Mouse (Mus musculus) MEL (cell line): ENCODE measurements around the gene Zfp575. TPM values are rescaled to one million over a fixed set of nuclear protein-coding genes. Genes with fewer than 3 reads are reported as not detected.

ENCODE experiments used
- DNase-seq: peaks from one replicate; pipeline ENCODE4 v3.0.0; 2011; ENCODE audit warnings: low read depth, low spot score
- H3K27ac ChIP-seq: 2 replicates; pipeline ENCODE4 v1.5.1; 2012; ENCODE audit warnings: low read depth, mild to moderate bottlenecking, control low read depth, low read length, moderate library complexity; ENCODE audit not compliant: control insufficient read depth
- H3K27me3 ChIP-seq, 2 experiments: fragments of 150-350 bp in 1 of 2; sonication (generic) in 1 of 2; 2 replicates each; pipeline ENCODE4 v1.6.1; 2012; ENCODE audit warnings: low read length in 2 of 2, mild to moderate bottlenecking in 2 of 2, improper control_type of control experiment in 1 of 2, moderate library complexity in 1 of 2; ENCODE audit not compliant: insufficient read depth in 2 of 2, control insufficient read depth in 1 of 2
- H3K36me3 ChIP-seq, 2 experiments: 2 replicates each; pipeline ENCODE4 v1.6.1; 2012 to 2014; ENCODE audit warnings: low read length in 2 of 2, improper control_type of control experiment in 1 of 2, inconsistent platforms in 1 of 2, mild to moderate bottlenecking in 1 of 2; ENCODE audit not compliant: insufficient read depth in 2 of 2, control insufficient read depth in 1 of 2
- H3K4me1 ChIP-seq, 2 experiments: fragments of 150-350 bp in 1 of 2; sonication (generic) in 1 of 2; 2 replicates each; pipeline ENCODE4 v1.6.1; 2012; ENCODE audit warnings: low read length in 2 of 2, improper control_type of control experiment in 1 of 2, mild to moderate bottlenecking in 1 of 2; ENCODE audit not compliant: insufficient read depth in 2 of 2, control insufficient read depth in 1 of 2
- H3K4me3 ChIP-seq, 2 experiments: fragments of 150-350 bp in 1 of 2; sonication (generic) in 1 of 2; 2 replicates each; pipeline ENCODE4 v1.5.1; 2012; ENCODE audit warnings: low read depth in 2 of 2, low read length in 2 of 2, mild to moderate bottlenecking in 2 of 2, moderate library complexity in 2 of 2, control low read depth in 1 of 2, improper control_type of control experiment in 1 of 2; ENCODE audit not compliant: control insufficient read depth in 1 of 2, insufficient read depth in 1 of 2
- H3K79me2 ChIP-seq: 2 replicates; pipeline ENCODE4 v1.6.1; 2012; ENCODE audit warnings: mild to moderate bottlenecking, low read length, moderate library complexity; ENCODE audit not compliant: control insufficient read depth, poor library complexity, insufficient read depth
- H3K9ac ChIP-seq: 2 replicates; pipeline ENCODE4 v1.6.1; 2012; ENCODE audit warnings: low read depth, mild to moderate bottlenecking, control low read depth, low read length, moderate library complexity; ENCODE audit not compliant: control insufficient read depth, poor library complexity, severe bottlenecking
- H3K9me3 ChIP-seq: fragments of 150-350 bp; sonication (generic); replicated peaks from 2 replicates; pipeline ENCODE4 v1.6.1; 2012; ENCODE audit warnings: mild to moderate bottlenecking, low read length, improper control_type of control experiment, moderate library complexity; ENCODE audit not compliant: insufficient read depth
- CHD1 ChIP-seq: IDR thresholded peaks from 2 replicates; pipeline ENCODE4 v1.6.1; 2012; ENCODE audit warnings: low read depth, mild to moderate bottlenecking, inconsistent platforms, low read length, improper control_type of control experiment
- CTCF ChIP-seq, 3 experiments: IDR thresholded peaks in 2 of 3; conservative IDR thresholded peaks in 1 of 3; 2 replicates each; pipeline ENCODE4 v1.5.1; 2011 to 2012; ENCODE audit warnings: low read length in 3 of 3, low read depth in 2 of 3, mild to moderate bottlenecking in 2 of 3, improper control_type of control experiment in 1 of 3, inconsistent platforms in 1 of 3, mixed read lengths in 1 of 3, moderate library complexity in 1 of 3; ENCODE audit not compliant: control insufficient read depth in 1 of 3, insufficient read depth in 1 of 3, poor library complexity in 1 of 3, severe bottlenecking in 1 of 3
- E2F4 ChIP-seq: IDR thresholded peaks from 2 replicates; pipeline ENCODE4 v1.6.1; 2011; ENCODE audit warnings: low read depth, low read length, improper control_type of control experiment, borderline replicate concordance
- JUND ChIP-seq: IDR thresholded peaks from 2 replicates; pipeline ENCODE4 v1.6.1; 2011; ENCODE audit warnings: low read depth, mild to moderate bottlenecking, improper control_type of control experiment, low read length
- MAZ ChIP-seq: IDR thresholded peaks from 2 replicates; pipeline ENCODE4 v1.6.1; 2012; ENCODE audit warnings: low read depth, mild to moderate bottlenecking, inconsistent platforms, low read length, improper control_type of control experiment
- NELFE ChIP-seq: IDR thresholded peaks from 2 replicates; pipeline ENCODE4 v1.6.1; 2011; ENCODE audit warnings: low read depth, low read length, improper control_type of control experiment
- POLR2AphosphoS2 ChIP-seq: IDR thresholded peaks from 2 replicates; pipeline ENCODE4 v1.6.1; 2011; ENCODE audit warnings: low read length, improper control_type of control experiment
- POLR2AphosphoS5 ChIP-seq: IDR thresholded peaks from 2 replicates; pipeline ENCODE4 v1.6.1; 2012; ENCODE audit warnings: low read depth, borderline replicate concordance, mild to moderate bottlenecking, inconsistent platforms, low read length, moderate library complexity, mixed read lengths
- SMC3 ChIP-seq: IDR thresholded peaks from 2 replicates; pipeline ENCODE4 v1.6.1; 2011; ENCODE audit warnings: low read depth, low read length, improper control_type of control experiment
- TAL1 ChIP-seq: IDR thresholded peaks from 2 replicates; pipeline ENCODE4 v1.6.1; 2012; ENCODE audit warnings: mild to moderate bottlenecking, inconsistent platforms, low read length, moderate library complexity, mixed read lengths
- UBTF ChIP-seq: IDR thresholded peaks from 2 replicates; pipeline ENCODE4 v1.6.1; 2012; ENCODE audit warnings: low read depth, mild to moderate bottlenecking, inconsistent platforms, low read length, improper control_type of control experiment, moderate library complexity, borderline replicate concordance; ENCODE audit not compliant: insufficient read depth
- ZC3H11A ChIP-seq: IDR thresholded peaks from 2 replicates; pipeline ENCODE4 v1.6.1; 2012; ENCODE audit warnings: low read depth, mild to moderate bottlenecking, inconsistent platforms, low read length, improper control_type of control experiment
- ZKSCAN1 ChIP-seq: IDR thresholded peaks from 2 replicates; pipeline ENCODE4 v1.6.1; 2012; ENCODE audit warnings: low read depth, mild to moderate bottlenecking, inconsistent platforms, low read length, improper control_type of control experiment, moderate library complexity
- ZMIZ1 ChIP-seq: IDR thresholded peaks from 2 replicates; pipeline ENCODE4 v1.6.1; 2012; ENCODE audit warnings: low read depth, mild to moderate bottlenecking, inconsistent platforms, low read length, improper control_type of control experiment, moderate library complexity
- ZNF384 ChIP-seq: IDR thresholded peaks from 2 replicates; pipeline ENCODE4 v1.6.1; 2012; ENCODE audit warnings: low read depth, mild to moderate bottlenecking, inconsistent platforms, low read length, improper control_type of control experiment
- polyA plus RNA-seq, 2 experiments: library from polyadenylated mRNA; stranded (reverse) in 1 of 2; unstranded in 1 of 2; fragments of >175 nt in 1 of 2; fragments of >200 nt in 1 of 2; gene quantifications; 2 replicates each; pipeline versions ENCODE4 v1.2.1 to v1.2.4; 2012; ENCODE audit warnings: low replicate concordance in 2 of 2, low read depth in 1 of 2; ENCODE audit not compliant: insufficient read length in 2 of 2, insufficient read depth in 1 of 2, missing spikeins in 1 of 2
- total RNA-seq: library from RNA; depleted of rRNA; stranded (reverse); fragments of 300-350 nt; gene quantifications from 2 replicates; pipeline ENCODE4 v1.2.3, GENCODE M21; 2012

Gene Zfp575
- total and polyA plus RNA-seq, 3 experiments = 0.50 to 0.58 TPM; not detected in 1

- H3K27ac ChIP-seq = no peak within 1 kb of the TSS
- H3K27me3 ChIP-seq = no peaks in the 10 kb centered on the region
- no peaks in the 10 kb centered on the region for H3K4me1 ChIP-seq
- H3K9me3 ChIP-seq = no peaks in the 10 kb centered on the region
- H3K36me3 ChIP-seq = no peaks in the 10 kb centered on the region
- no peaks in the 10 kb centered on the region for H3K79me2 ChIP-seq
- TF ChIP-seq CTCF (IDR thresholded peaks at IDR 0.05 in 2 of 3, conservative IDR thresholded peaks at IDR 0.05 in 1 of 3; ENCODE audit: control insufficient read depth in 1 of 3, insufficient read depth in 1 of 3, low read depth in 2 of 3, low read length in 3 of 3, poor library complexity in 1 of 3, severe bottlenecking in 1 of 3) (no peak), ZKSCAN1 (no peak), E2F4 (no peak), SMC3 (no peak), CHD1 (no peak), JUND (no peak), MAZ (no peak), NELFE (no peak)
- H3K4me3 ChIP-seq = no peak within 1 kb of the TSS
- no peak for DNase-seq
- no peak within 1 kb of the TSS for H3K9ac ChIP-seq
Measured at GRCm38 (mm10) chr7:24636264-24636663, 48.8 kb upstream of the Zfp575 start, which contains the start of gene Lypd3. Gene Lypd3 (plus strand): TSS chr7:24636550.

- Histone ChIP-seq H3K27ac (no peak overlapping the region), H3K4me3 (no peak overlapping the region), H3K9me3 (no peaks in the 10 kb centered on the region), H3K9ac (no peak overlapping the region), H3K27me3 (no peaks in the 10 kb centered on the region), H3K36me3 (no peaks in the 10 kb centered on the region; a peak in 1 of 4 replicates), H3K79me2 (no peaks in the 10 kb centered on the region; the same call in 1 of the 2 replicates), H3K4me1 (peaks cover 0 to 3% of the 10 kb centered on the region in 2 experiments; a peak in 1 of 4 replicates)
- no peak for DNase-seq
- TF ChIP-seq ZC3H11A (no peak), ZKSCAN1 (no peak), ZMIZ1 (no peak), ZNF384 (no peak), TAL1 (no peak), POLR2AphosphoS2 (no peak), SMC3 (no peak), CHD1 (no peak), POLR2AphosphoS5 (no peak), UBTF (no peak)
Measured at GRCm38 (mm10) chr7:24630116-24630880, 42.9 kb upstream of the Zfp575 start.
